Mouse (Mus musculus) layer of hippocampus, adult 9-11 months (tissue): Measurements from ENCODE around the gene A530016L24Rik.

Experiments
- DNase-seq: peaks from one replicate; pipeline ENCODE4 v3.0.0; 2022

Gene A530016L24Rik

DNA sequence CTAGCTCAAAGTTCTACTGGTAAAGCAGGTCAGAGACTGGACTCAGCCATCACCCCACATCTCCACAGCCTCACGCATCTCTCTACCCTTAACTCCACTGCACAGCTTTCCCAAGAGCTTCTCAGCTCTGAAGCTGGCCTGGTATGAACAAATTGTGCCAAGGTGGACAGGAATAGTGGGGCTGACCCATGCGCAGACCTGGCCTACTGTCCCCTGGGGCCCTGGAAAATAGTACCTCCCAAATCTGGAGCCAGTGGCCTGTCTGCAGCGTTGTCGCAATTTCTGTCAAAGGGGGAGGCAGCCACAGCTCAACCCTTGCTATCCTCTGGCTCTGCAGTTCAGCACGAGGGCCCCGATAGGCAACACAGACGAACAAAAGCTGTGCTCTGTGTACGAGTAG is at the start of gene A530016L24Rik:
TSS of gene A530016L24Rik (plus strand) at position 315 of the 400 bp plus-strand sequence.
- DNase-seq: no peak

- DNase-seq: no peak
Measured at GRCm38 (mm10) chr12:112439993-112440392, 49.3 kb upstream of the A530016L24Rik start.

- peak; percentile 74 for DNase-seq
Measured at GRCm38 (mm10) chr12:112449144-112449827, 40.0 kb upstream of the A530016L24Rik start.

GRCm38 (mm10) chr12:112449828-112450180 is 39.4 kb upstream of the A530016L24Rik start:
- DNase-seq: no peak

GRCm38 (mm10) chr12:112450883-112451282 is 38.4 kb upstream of the A530016L24Rik start:
- peak; percentile 24 for DNase-seq

DNA sequence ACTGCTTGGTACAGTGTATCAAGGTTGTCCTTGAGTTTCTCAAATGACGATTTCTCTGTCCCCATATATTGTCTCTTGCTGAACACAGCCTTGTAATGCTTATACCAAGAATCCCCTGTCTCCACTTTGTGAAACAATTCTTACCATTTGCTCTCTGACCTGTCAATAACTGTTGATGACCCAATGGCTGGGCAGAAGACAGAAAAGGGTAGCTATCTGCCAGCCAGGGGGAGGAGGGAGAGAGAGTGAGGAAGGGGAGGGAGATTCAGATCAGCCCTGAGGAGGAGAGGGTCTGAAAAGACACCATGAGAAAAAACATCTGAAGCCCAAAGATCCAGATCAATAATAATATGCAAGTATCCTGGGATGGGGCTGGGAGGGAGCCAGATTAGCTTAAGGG is 37.9 kb upstream of the A530016L24Rik start:
- DNase-seq: no peak

GRCm38 (mm10) chr12:112451826-112452225 is 37.4 kb upstream of the A530016L24Rik start:
- no peak for DNase-seq

- DNase-seq: no peak
Measured at GRCm38 (mm10) chr12:112456144-112456713, 33.0 kb upstream of the A530016L24Rik start.

GRCm38 (mm10) chr12:112457839-112458238 is 31.4 kb upstream of the A530016L24Rik start:
- peak; percentile 90 for DNase-seq

DNA sequence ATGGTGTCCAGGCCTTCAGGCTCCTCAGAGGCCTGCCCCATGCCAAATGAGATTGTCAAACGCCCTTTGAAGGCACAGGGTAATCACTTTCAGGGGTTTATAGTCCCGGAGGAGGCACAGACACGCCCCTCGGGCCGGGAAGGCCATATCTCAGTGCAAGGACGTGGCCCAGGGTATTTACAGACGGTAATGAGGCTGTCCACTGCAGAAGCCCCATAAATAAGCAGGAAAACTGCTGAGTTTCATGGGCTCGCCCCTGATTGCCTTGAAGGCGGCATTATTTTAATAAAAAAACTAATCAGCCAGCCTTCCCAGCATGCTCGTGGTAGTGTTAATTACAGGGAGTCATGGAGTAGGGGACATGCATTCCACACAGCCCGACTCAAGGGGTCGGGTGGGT is 26.8 kb upstream of the A530016L24Rik start:
- DNase-seq: no peak

DNA sequence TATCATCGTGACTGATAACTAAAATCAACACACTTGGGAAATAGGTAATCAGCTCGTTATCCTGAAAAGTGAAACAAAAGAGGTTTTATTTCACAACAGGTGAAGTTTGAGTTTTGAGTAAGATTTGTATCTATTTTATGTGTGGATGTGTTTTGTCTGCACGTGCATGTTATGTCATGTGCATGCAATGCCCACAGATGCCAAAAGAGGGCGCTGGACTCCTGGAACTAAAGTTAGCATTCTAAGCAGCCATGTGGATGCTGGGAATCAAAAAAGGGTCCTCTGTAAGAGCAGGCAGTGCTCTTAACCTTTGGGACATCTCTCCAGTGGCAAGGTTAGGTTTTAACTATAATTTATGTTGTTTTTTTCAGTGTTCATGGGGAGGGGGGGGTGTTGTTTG is 26.0 kb upstream of the A530016L24Rik start:
- DNase-seq: no peak

DNA sequence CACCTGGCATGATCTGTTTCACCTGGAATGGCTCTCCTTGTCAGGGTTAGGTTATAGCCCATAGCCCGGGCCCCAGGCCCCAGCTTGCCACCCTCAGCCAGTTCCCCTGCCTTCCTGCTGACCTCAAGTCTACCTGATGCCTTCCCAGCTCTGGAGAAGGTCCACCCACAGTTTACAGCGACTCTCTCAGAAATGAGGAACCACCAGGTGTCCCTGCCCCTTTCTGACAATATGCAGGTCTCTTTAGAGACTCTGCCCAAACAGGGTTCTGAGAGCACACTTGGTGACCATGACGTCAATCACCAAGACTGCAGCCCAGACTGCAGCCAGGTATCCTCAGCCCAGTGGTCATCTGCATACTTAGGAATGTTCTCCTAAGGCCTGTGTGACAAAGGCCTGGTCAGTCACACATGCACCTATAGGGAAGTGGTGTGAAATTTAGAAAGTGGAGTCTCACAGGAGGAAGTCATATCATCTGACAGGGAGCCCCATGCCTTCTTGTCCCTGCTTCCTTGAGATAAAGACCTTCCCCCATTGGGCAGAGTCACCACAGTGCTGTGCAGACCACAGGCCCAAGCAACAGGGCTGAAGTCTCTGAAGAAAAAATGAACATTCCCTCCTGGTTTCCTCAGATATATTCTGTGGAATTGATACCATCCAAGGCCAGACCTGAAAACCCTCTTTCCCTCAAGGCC is 25.4 kb upstream of the A530016L24Rik start:
- no peak for DNase-seq

- no peak for DNase-seq
Measured at GRCm38 (mm10) chr12:112464516-112464915, 24.7 kb upstream of the A530016L24Rik start.

GRCm38 (mm10) chr12:112465928-112466327 is 23.3 kb upstream of the A530016L24Rik start:
- no peak for DNase-seq

GRCm38 (mm10) chr12:112467387-112467786 is 21.9 kb upstream of the A530016L24Rik start:
- no peak for DNase-seq

- DNase-seq: no peak
Measured at GRCm38 (mm10) chr12:112469393-112469792, 19.9 kb upstream of the A530016L24Rik start.

GRCm38 (mm10) chr12:112470216-112470615 is 19.0 kb upstream of the A530016L24Rik start:
- DNase-seq: no peak

- DNase-seq: peak; percentile 67
Measured at GRCm38 (mm10) chr12:112473777-112474176, 15.5 kb upstream of the A530016L24Rik start.

GRCm38 (mm10) chr12:112489535-112489934 is 287 bp downstream of the A530016L24Rik start:
- DNase-seq: no peak

- no peak for DNase-seq
Measured at GRCm38 (mm10) chr12:112490444-112490939, 1.2 kb downstream of the A530016L24Rik start.

- no peak for DNase-seq
Measured at GRCm38 (mm10) chr12:112496136-112496535, 6.9 kb downstream of the A530016L24Rik start.

GRCm38 (mm10) chr12:112497731-112498130 is 8.5 kb downstream of the A530016L24Rik start:
- DNase-seq: no peak

GRCm38 (mm10) chr12:112498683-112499082 is 9.4 kb downstream of the A530016L24Rik start:
- DNase-seq: no peak
